Mouse (Mus musculus): ENCODE measurements around the gene Gm42906. TPM values are rescaled to one million over a fixed set of nuclear protein-coding genes. Genes with fewer than 3 reads are reported as not detected.
A peak's percentile ranks its signal among the peaks of the same experiment; 100 is the strongest.

Gene Gm42906
- polyA plus RNA-seq, 1 experiment from 2014 or later = 0.66 TPM

DNA sequence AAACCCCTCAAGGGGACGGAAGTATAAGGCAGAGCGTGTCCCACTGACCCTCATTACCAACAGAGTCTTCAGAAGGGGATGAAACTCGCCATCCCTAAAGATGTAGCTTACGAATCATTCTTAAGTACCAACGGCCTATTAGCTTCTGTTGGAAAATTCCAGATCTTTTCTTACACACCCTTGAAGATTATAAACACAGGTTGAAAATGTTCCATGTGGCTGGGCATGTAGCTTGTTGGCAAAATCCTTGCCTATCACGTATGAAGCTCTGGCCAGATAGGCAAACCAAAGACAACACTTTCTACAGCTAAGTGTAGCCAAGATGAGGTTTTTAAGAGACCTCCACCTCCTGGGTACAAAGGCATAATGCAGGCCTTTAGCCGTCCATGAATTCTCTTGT, 319.0 kb downstream of the Gm42906 start:
- Histone ChIP-seq H3K27ac (ENCODE audit: low read length) (no peak overlapping the region), H3K27me3 (replicated peaks; ENCODE audit: insufficient read depth, low read length) (no peaks in the 10 kb centered on the region), H3K9me3 (ENCODE audit: low read length) (no peaks in the 10 kb centered on the region), H3K9ac (replicated peaks; ENCODE audit: low read depth) (no peak overlapping the region), H3K4me3 (ENCODE audit: low read depth, low read length) (no peak overlapping the region), H3K36me3 (ENCODE audit: insufficient read depth, low read length) (no peaks in the 10 kb centered on the region), H3K4me1 (ENCODE audit: insufficient read depth, low read depth, low read length) (no peaks in the 10 kb centered on the region; the same call in 1 of the 2 replicates), H3K4me2 (replicated peaks; ENCODE audit: low read depth, low read length) (no peak overlapping the region)
- WGBS = 64% methylated on average over 7 of the region's 7 CpGs
- TF ChIP-seq EP300 (IDR thresholded peaks at IDR 0.05) (no peak), CTCF (IDR thresholded peaks at IDR 0.05) (no peak)
- DNase-seq (ENCODE audit: low spot score) (no peak), ATAC-seq (no peak)

- peak overlapping the region; percentile 38 for H3K4me2 ChIP-seq (replicated peaks; ENCODE audit: low read depth, low read length)
- TF ChIP-seq EP300 (IDR thresholded peaks at IDR 0.05) (no peak), CTCF (IDR thresholded peaks at IDR 0.05) (no peak)
- H3K4me1 ChIP-seq (ENCODE audit: insufficient read depth, low read depth, low read length) = no peaks in the 10 kb centered on the region; the same call in 1 of the 2 replicates
- no peaks in the 10 kb centered on the region for H3K9me3 ChIP-seq (ENCODE audit: low read length)
- WGBS = 48% methylated on average over 19 of the region's 19 CpGs
- H3K9ac ChIP-seq (replicated peaks; ENCODE audit: low read depth) = 0 out of 2 replicates have a peak overlapping the region, but pooled peaks have one; percentile 5
- H3K27ac ChIP-seq (ENCODE audit: low read length) = peak overlapping the region; percentile 22; the same call in 1 of the 2 replicates
- H3K36me3 ChIP-seq (ENCODE audit: insufficient read depth, low read length) = no peaks in the 10 kb centered on the region
- ATAC-seq (peak; percentile 21), DNase-seq (ENCODE audit: low spot score) (peak; percentile 30)
- H3K4me3 ChIP-seq (ENCODE audit: low read depth, low read length) = no peak overlapping the region; the same call in 1 of the 2 replicates
- H3K27me3 ChIP-seq (replicated peaks; ENCODE audit: insufficient read depth, low read length) = no peaks in the 10 kb centered on the region
These were observed 319.6 kb downstream of the Gm42906 start for GRCm38 (mm10) chr5:151108291-151108897.

DNA sequence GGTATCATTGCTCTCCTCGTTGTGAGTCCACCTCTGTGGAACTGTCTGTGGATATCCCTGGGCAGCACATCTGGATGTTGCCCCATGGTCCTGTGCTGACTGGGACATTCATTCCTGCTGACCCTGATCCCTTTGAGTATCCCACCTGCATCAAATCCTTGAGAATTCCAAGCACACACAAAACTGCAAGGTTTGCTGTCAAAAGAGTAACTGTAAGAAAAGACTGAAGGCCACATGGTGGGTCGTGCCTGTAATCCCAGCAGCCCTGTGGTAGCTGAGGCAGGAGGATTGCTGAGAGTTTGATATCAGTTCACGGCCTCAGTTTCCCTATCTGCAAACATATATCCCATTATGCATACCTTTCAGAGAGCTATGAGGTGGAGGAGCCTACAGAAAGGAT, 321.1 kb downstream of the Gm42906 start:
- H3K4me2 ChIP-seq (replicated peaks; ENCODE audit: low read depth, low read length) = no peak overlapping the region
- no peak overlapping the region for H3K9ac ChIP-seq (replicated peaks; ENCODE audit: low read depth)
- WGBS = 88% methylated on average over 3 of the region's 3 CpGs
- H3K27ac ChIP-seq (ENCODE audit: low read length) = no peak overlapping the region
- no peaks in the 10 kb centered on the region for H3K9me3 ChIP-seq (ENCODE audit: low read length)
- no peak for ATAC-seq
- H3K4me3 ChIP-seq (ENCODE audit: low read depth, low read length) = no peak overlapping the region
- no peaks in the 10 kb centered on the region; the same call in 1 of the 2 replicates for H3K4me1 ChIP-seq (ENCODE audit: insufficient read depth, low read depth, low read length)
- TF ChIP-seq EP300 (IDR thresholded peaks at IDR 0.05) = no peak
- no peak for TF ChIP-seq CTCF (IDR thresholded peaks at IDR 0.05)
- H3K36me3 ChIP-seq (ENCODE audit: insufficient read depth, low read length) = no peaks in the 10 kb centered on the region
- H3K27me3 ChIP-seq (replicated peaks; ENCODE audit: insufficient read depth, low read length) = no peaks in the 10 kb centered on the region
- DNase-seq (ENCODE audit: low spot score) = no peak

DNA sequence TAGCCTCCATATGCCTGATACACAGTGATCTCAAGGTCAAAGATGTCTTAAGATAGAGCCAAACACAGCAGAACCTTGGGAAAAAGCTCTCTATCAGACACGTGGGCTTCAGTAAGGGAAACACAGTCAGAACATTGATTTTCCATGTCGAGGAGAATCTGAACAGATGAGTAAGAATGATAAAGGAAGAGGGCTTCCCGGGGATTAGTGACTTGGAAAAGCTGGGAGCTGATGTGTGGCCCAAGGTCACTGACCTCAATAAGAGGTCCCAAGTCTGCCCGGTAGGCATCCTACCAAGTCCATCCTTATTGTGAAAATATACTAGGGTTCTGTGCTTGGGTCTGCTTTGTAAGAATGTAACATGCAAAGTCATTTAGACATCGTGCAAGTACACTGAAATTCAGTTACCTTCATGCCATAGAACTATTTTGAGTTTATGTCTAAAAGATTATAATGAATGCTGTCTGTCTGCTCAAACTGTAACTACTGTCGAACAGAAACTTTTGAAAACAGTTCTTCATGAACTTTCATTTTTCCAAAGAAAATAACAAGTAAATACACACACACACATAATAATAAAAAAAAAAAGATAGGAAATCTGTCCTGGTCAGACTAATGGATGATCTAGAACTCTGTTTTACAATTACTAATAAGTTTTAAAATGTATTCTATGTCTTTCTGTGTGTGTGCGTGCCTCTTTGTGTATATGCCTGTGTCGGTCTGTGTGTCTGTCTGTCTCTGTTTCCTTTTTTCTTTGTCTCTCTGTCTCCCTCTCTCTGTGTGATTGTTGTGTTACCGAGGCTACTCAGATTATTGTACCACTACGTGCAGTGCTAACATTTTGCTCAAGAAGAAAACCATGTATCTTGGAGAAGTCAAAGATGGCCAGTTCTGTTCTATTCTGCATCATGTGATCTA, 322.6 kb downstream of the Gm42906 start:
- ATAC-seq = no peak
- Histone ChIP-seq H3K4me2 (replicated peaks; ENCODE audit: low read depth, low read length) (no peak overlapping the region), H3K4me1 (ENCODE audit: insufficient read depth, low read depth, low read length) (no peaks in the 10 kb centered on the region; the same call in 1 of the 2 replicates), H3K36me3 (ENCODE audit: insufficient read depth, low read length) (no peaks in the 10 kb centered on the region), H3K9me3 (ENCODE audit: low read length) (no peaks in the 10 kb centered on the region), H3K4me3 (ENCODE audit: low read depth, low read length) (no peak overlapping the region), H3K27me3 (replicated peaks; ENCODE audit: insufficient read depth, low read length) (no peaks in the 10 kb centered on the region), H3K27ac (ENCODE audit: low read length) (peak overlapping the region; percentile 14; the same call in 1 of the 2 replicates), H3K9ac (replicated peaks; ENCODE audit: low read depth) (no peak overlapping the region)
- 67% methylated on average over 10 of the region's 10 CpGs for WGBS
- DNase-seq (ENCODE audit: low spot score) = peak; percentile 4
- no peak for TF ChIP-seq CTCF (IDR thresholded peaks at IDR 0.05)
- TF ChIP-seq EP300 (IDR thresholded peaks at IDR 0.05) = no peak

- no peaks in the 10 kb centered on the region for H3K27me3 ChIP-seq (replicated peaks; ENCODE audit: insufficient read depth, low read length)
- TF ChIP-seq EP300 (IDR thresholded peaks at IDR 0.05) (peak; percentile 94), CTCF (IDR thresholded peaks at IDR 0.05) (no peak)
- 52% methylated on average over 9 of the region's 9 CpGs for WGBS
- H3K36me3 ChIP-seq (ENCODE audit: insufficient read depth, low read length) = no peaks in the 10 kb centered on the region
- H3K27ac ChIP-seq (ENCODE audit: low read length) = peak overlapping the region; percentile 14; the same call in 1 of the 2 replicates
- peak; percentile 93 for ATAC-seq
- H3K9ac ChIP-seq (replicated peaks; ENCODE audit: low read depth) = no peak overlapping the region
- peak; percentile 85 for DNase-seq (ENCODE audit: low spot score)
- no peaks in the 10 kb centered on the region for H3K9me3 ChIP-seq (ENCODE audit: low read length)
- no peak overlapping the region for H3K4me2 ChIP-seq (replicated peaks; ENCODE audit: low read depth, low read length)
- H3K4me1 ChIP-seq (ENCODE audit: insufficient read depth, low read depth, low read length) = no peaks in the 10 kb centered on the region
- no peak overlapping the region for H3K4me3 ChIP-seq (ENCODE audit: low read depth, low read length)
These were observed 323.5 kb downstream of the Gm42906 start for GRCm38 (mm10) chr5:151104354-151105053.

DNA sequence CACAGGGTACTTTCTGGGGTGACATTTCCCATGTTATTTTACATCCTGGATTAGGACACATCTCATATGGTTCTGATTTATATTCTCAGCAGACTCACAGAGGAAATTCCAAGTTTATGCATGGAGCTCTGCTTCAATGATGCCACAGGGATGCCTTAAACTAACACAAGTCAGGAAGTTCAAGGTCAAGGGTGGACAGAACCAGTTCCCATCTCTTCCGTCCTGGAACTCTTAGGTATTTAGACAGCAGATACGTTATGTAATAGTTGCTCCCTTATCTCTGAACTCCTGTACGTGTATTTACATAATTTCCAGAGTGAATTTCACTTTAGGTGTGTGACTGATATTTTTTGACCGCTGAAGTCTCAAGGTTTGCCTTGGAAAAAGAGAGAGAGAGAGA, 324.7 kb downstream of the Gm42906 start:
- no peak for ATAC-seq
- no peak overlapping the region for H3K4me2 ChIP-seq (replicated peaks; ENCODE audit: low read depth, low read length)
- TF ChIP-seq CTCF (IDR thresholded peaks at IDR 0.05) (no peak), EP300 (IDR thresholded peaks at IDR 0.05) (no peak)
- 22% methylated on average over 4 of the region's 4 CpGs for WGBS
- H3K9me3 ChIP-seq (ENCODE audit: low read length) = no peaks in the 10 kb centered on the region
- no peak overlapping the region for H3K27ac ChIP-seq (ENCODE audit: low read length)
- H3K27me3 ChIP-seq (replicated peaks; ENCODE audit: insufficient read depth, low read length) = no peaks in the 10 kb centered on the region
- H3K9ac ChIP-seq (replicated peaks; ENCODE audit: low read depth) = no peak overlapping the region
- no peaks in the 10 kb centered on the region for H3K4me1 ChIP-seq (ENCODE audit: insufficient read depth, low read depth, low read length)
- peak; percentile 22 for DNase-seq (ENCODE audit: low spot score)
- H3K36me3 ChIP-seq (ENCODE audit: insufficient read depth, low read length) = no peaks in the 10 kb centered on the region
- no peak overlapping the region for H3K4me3 ChIP-seq (ENCODE audit: low read depth, low read length)

Data from lung, postnatal 0 days (tissue).